Mouse (Mus musculus) ES-E14 (cell line): ENCODE measurements around the gene Nr1h3. TPM values are rescaled to one million over a fixed set of nuclear protein-coding genes. Genes with fewer than 3 reads are reported as not detected.
A peak's percentile ranks its signal among the peaks of the same experiment; 100 is the strongest.

ENCODE experiments used
- DNase-seq: peaks from one replicate; pipeline ENCODE4 v3.0.0-alpha.2; 2013; ENCODE audit warnings: low read depth, low spot score
- H3K27ac ChIP-seq: 2 replicates; pipeline ENCODE4 v1.5.1; 2012; ENCODE audit warnings: low read depth, mild to moderate bottlenecking, low read length, moderate library complexity, mixed read lengths; ENCODE audit not compliant: poor library complexity, insufficient read depth, severe bottlenecking
- H3K36me3 ChIP-seq: 2 replicates; pipeline ENCODE4 v1.6.1; 2012; ENCODE audit warnings: mild to moderate bottlenecking, low read length, moderate library complexity, mixed read lengths; ENCODE audit not compliant: control insufficient read depth, poor library complexity, insufficient read depth, severe bottlenecking
- H3K4me1 ChIP-seq, 2 experiments: fragments of 150-350 bp in 1 of 2; sonication (generic) in 1 of 2; 2 replicates each; pipeline ENCODE4 v1.6.1; 2012; ENCODE audit warnings: low read length in 2 of 2, mild to moderate bottlenecking in 1 of 2, mixed read lengths in 1 of 2; ENCODE audit not compliant: control insufficient read depth in 2 of 2, insufficient read depth in 2 of 2, poor library complexity in 1 of 2
- H3K4me3 ChIP-seq, 2 experiments: fragments of 150-350 bp in 1 of 2; sonication (generic) in 1 of 2; 2 replicates each; pipeline ENCODE4 v1.5.1; 2012; ENCODE audit warnings: low read length in 2 of 2, low read depth in 1 of 2, mild to moderate bottlenecking in 1 of 2, mixed read lengths in 1 of 2; ENCODE audit not compliant: insufficient read depth in 1 of 2, poor library complexity in 1 of 2, severe bottlenecking in 1 of 2
- H3K9ac ChIP-seq: 2 replicates; pipeline ENCODE4 v1.6.1; 2012; ENCODE audit warnings: low read depth, mild to moderate bottlenecking, low read length, mixed read lengths; ENCODE audit not compliant: poor library complexity, insufficient read depth, severe bottlenecking
- H3K9me3 ChIP-seq: fragments of 150-350 bp; sonication (generic); 2 replicates; pipeline ENCODE4 v1.6.1; 2012; ENCODE audit warnings: low read depth, mild to moderate bottlenecking, low read length; ENCODE audit not compliant: control insufficient read depth, insufficient read depth
- CHD2 ChIP-seq: IDR thresholded peaks from 2 replicates; pipeline ENCODE4 v1.6.1; 2014; ENCODE audit warnings: mild to moderate bottlenecking, low read depth, low read length, inconsistent platforms
- HCFC1 ChIP-seq: IDR thresholded peaks from 2 replicates; pipeline ENCODE4 v1.6.1; 2012; ENCODE audit warnings: low read length, inconsistent platforms, borderline replicate concordance; ENCODE audit not compliant: insufficient read depth
- MAFK ChIP-seq: IDR thresholded peaks from 2 replicates; pipeline ENCODE4 v1.6.1; 2014; ENCODE audit warnings: mild to moderate bottlenecking, low read depth, low read length, inconsistent platforms; ENCODE audit not compliant: insufficient read depth
- ZC3H11A ChIP-seq: IDR thresholded peaks from 2 replicates; pipeline ENCODE4 v1.6.1; 2012; ENCODE audit warnings: low read depth, mild to moderate bottlenecking, inconsistent platforms, low read length, borderline replicate concordance
- ZNF384 ChIP-seq: IDR thresholded peaks from 2 replicates; pipeline ENCODE4 v1.6.1; 2012; ENCODE audit warnings: low read depth, low read length, inconsistent platforms
- in situ Hi-C, 2 experiments: fragments of 600-800 bp; cut with MboI; formaldehyde crosslinking; loops; one replicate each; pipeline ENCODE4 v1.15.1; 2025; ENCODE audit warnings: low sequenced_read_pairs in 2 of 2, inconsistent platforms in 1 of 2; ENCODE audit not compliant: unreplicated experiment in 2 of 2
- total RNA-seq: library from RNA; depleted of rRNA; stranded (reverse); fragments of 300-350 nt; gene quantifications from 2 replicates; pipeline ENCODE4 v1.2.3, GENCODE M21; 2012

Gene Nr1h3
- total RNA-seq, 1 experiment, result 1.4 TPM

- no peak overlapping the region for H3K9ac ChIP-seq
- in situ Hi-C loops, result no loop called here
- DNase-seq, result no peak
- H3K4me1 ChIP-seq, result no peaks in the 10 kb centered on the region; a peak in 2 of 4 replicates
- H3K9me3 ChIP-seq, result no peaks in the 10 kb centered on the region
- peaks cover 20% of the 10 kb centered on the region; the same call in 1 of the 2 replicates for H3K36me3 ChIP-seq
- H3K4me3 ChIP-seq, result no peak overlapping the region
- TF ChIP-seq ZC3H11A, result no peak
- no peak for TF ChIP-seq HCFC1
- TF ChIP-seq CHD2, result no peak
- TF ChIP-seq MAFK, result no peak
- H3K27ac ChIP-seq, result no peak overlapping the region
Measured at GRCm38 (mm10) chr2:91206254-91206775, 3.7 kb upstream of the Nr1h3 start.

GRCm38 (mm10) chr2:91202972-91203656, 480 bp upstream of the Nr1h3 start:
- peaks cover 9% of the 10 kb centered on the region; the same call in 1 of the 2 replicates for H3K36me3 ChIP-seq
- in situ Hi-C loops, result no loop called here
- DNase-seq, result no peak
- 0 out of 2 replicates have a peak overlapping the region, but pooled peaks have one; percentile 9 for H3K27ac ChIP-seq
- H3K9me3 ChIP-seq, result no peaks in the 10 kb centered on the region
- H3K4me1 ChIP-seq, result no peaks in the 10 kb centered on the region
- peak overlapping the region; percentile 80 for H3K4me3 ChIP-seq
- H3K9ac ChIP-seq, result peak overlapping the region; percentile 84
- TF ChIP-seq ZNF384, result no peak

GRCm38 (mm10) chr2:91198888-91199287, 3.7 kb downstream of the Nr1h3 start:
- in situ Hi-C loops, result no loop called here

GRCm38 (mm10) chr2:91196577-91197001, 6.0 kb downstream of the Nr1h3 start:
- H3K9me3 ChIP-seq, result no peaks in the 10 kb centered on the region
- no peaks in the 10 kb centered on the region for H3K36me3 ChIP-seq
- H3K9ac ChIP-seq, result no peak overlapping the region
- H3K4me3 ChIP-seq, result no peak overlapping the region
- DNase-seq, result no peak
- no peak for TF ChIP-seq CHD2
- TF ChIP-seq MAFK, result no peak
- no peak for TF ChIP-seq ZNF384
- no peak for TF ChIP-seq ZC3H11A
- TF ChIP-seq HCFC1, result no peak
- in situ Hi-C loops, result no loop called here
- H3K27ac ChIP-seq, result no peak overlapping the region
- peaks cover 0 to 1% of the 10 kb centered on the region in 2 experiments; a peak in 1 of 4 replicates for H3K4me1 ChIP-seq

More at GRCm38 (mm10) chr2:91198888-91199287, 3.7 kb downstream of the Nr1h3 start:
- no peak overlapping the region for H3K9ac ChIP-seq
- no peak overlapping the region for H3K4me3 ChIP-seq
- no peaks in the 10 kb centered on the region for H3K36me3 ChIP-seq
- no peak for DNase-seq
- H3K27ac ChIP-seq, result no peak overlapping the region
- TF ChIP-seq ZC3H11A (no peak), HCFC1 (no peak)
- H3K9me3 ChIP-seq, result no peaks in the 10 kb centered on the region
- peaks cover 0 to 1% of the 10 kb centered on the region in 2 experiments; a peak in 1 of 4 replicates for H3K4me1 ChIP-seq
